Mouse (Mus musculus): Measurements from ENCODE around the gene Abcg8. TPM values are rescaled to one million over a fixed set of nuclear protein-coding genes. Genes with fewer than 3 reads are reported as not detected.

Abcg8 gene
- total and polyA plus RNA-seq, 3 experiments = 0.04 TPM; not detected in 2

DNA sequence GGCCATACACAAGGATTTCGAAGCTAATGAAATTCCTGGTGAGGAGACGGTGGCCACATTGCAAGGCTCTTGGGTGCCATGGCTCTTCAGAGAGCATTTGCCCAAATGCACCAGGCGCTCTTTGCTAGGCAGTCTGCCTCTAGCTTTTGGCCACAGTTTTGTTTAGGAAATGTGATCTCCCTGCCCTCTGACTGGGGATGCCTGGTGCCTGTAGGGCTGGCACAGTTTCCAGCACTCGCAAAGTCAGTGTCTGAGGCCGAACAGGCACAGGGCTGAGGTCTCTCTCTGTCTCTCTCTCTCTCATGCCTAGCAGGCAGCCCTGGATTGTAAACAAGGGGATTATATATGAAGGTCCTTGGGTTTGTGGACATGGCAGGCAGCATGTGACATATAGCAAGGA lies 14.0 kb downstream of the Abcg8 start:
- no peaks in the 10 kb centered on the region for H3K27me3 ChIP-seq (replicated peaks)
- H3K36me3 ChIP-seq (replicated peaks in 1 of 2; ENCODE audit: control insufficient read depth in 1 of 2, insufficient read depth in 1 of 2, low read length in 1 of 2) = no peaks in the 10 kb centered on the region
- no peak for TF ChIP-seq MAX (IDR thresholded peaks at IDR 0.05; ENCODE audit: low read length)
- no peak for TF ChIP-seq MXI1 (IDR thresholded peaks at IDR 0.05; ENCODE audit: low read depth, low read length)
- TF ChIP-seq RAD21 (IDR thresholded peaks at IDR 0.05; ENCODE audit: low read depth, low read length) = no peak
- TF ChIP-seq KAT2A (IDR thresholded peaks at IDR 0.05; ENCODE audit: insufficient replicate concordance, low read length) = no peak
- TF ChIP-seq POLR2AphosphoS2 (IDR thresholded peaks at IDR 0.05; ENCODE audit: low read depth, low read length) = no peak
- no peak for TF ChIP-seq PAX5 (IDR thresholded peaks at IDR 0.05; ENCODE audit: low read length)
- no peak for TF ChIP-seq SIN3A (IDR thresholded peaks at IDR 0.05; ENCODE audit: low read length)
- TF ChIP-seq USF2 (conservative IDR thresholded peaks at IDR 0.05; ENCODE audit: low read depth, low read length) = no peak
- no peak for TF ChIP-seq POLR2A (IDR thresholded peaks at IDR 0.05; ENCODE audit: low read depth, low read length)
- TF ChIP-seq MEF2A (IDR thresholded peaks at IDR 0.05; ENCODE audit: borderline replicate concordance, low read depth, low read length) = no peak
- TF ChIP-seq ETS1 (conservative IDR thresholded peaks at IDR 0.05; ENCODE audit: low read depth, low read length) = no peak
- no peak for TF ChIP-seq CHD2 (IDR thresholded peaks at IDR 0.05; ENCODE audit: low read length)
- TF ChIP-seq GABPA (IDR thresholded peaks at IDR 0.05; ENCODE audit: insufficient replicate concordance, low read depth, low read length) = no peak
- no peak for TF ChIP-seq E2F4 (IDR thresholded peaks at IDR 0.05; ENCODE audit: insufficient replicate concordance, low read depth, low read length)
- dilution Hi-C loops (cut with MboI; ENCODE audit: extremely low pct_ligation_motif_present, extremely low pct_unique_long_range_greater_than_20kb, low sequenced_read_pairs) = no loop called here
- H3K9ac ChIP-seq (ENCODE audit: insufficient read depth, low read depth) = no peak overlapping the region
- DNase-seq (ENCODE audit: extremely low read depth) = no peak
- 0 out of 4 replicates have a peak, but pooled peaks cover 0 to 2% of the 10 kb centered on the region in 2 experiments for H3K4me1 ChIP-seq (ENCODE audit: control insufficient read depth in 1 of 2, insufficient read depth in 2 of 2)
- in situ Hi-C loops (cut with MboI; ENCODE audit: low pct_ligation_motif_present, low pct_unique_long_range_greater_than_20kb, low sequenced_read_pairs) = no loop called here
- H3K9me3 ChIP-seq (replicated peaks; ENCODE audit: low read length) = no peaks in the 10 kb centered on the region
- no peak overlapping the region for H3K27ac ChIP-seq (ENCODE audit: insufficient read depth, low read depth)
- H3K4me3 ChIP-seq (replicated peaks in 1 of 3; ENCODE audit: low read depth in 2 of 3, low read length in 2 of 3, poor library complexity in 1 of 3) = no peak overlapping the region
- H3K79me2 ChIP-seq (replicated peaks; ENCODE audit: control insufficient read depth, extremely low read depth, insufficient read depth, poor library complexity, severe bottlenecking) = no peaks in the 10 kb centered on the region
- no peak overlapping the region for H3K4me2 ChIP-seq (ENCODE audit: insufficient read depth, low read depth, poor library complexity, severe bottlenecking)

DNA sequence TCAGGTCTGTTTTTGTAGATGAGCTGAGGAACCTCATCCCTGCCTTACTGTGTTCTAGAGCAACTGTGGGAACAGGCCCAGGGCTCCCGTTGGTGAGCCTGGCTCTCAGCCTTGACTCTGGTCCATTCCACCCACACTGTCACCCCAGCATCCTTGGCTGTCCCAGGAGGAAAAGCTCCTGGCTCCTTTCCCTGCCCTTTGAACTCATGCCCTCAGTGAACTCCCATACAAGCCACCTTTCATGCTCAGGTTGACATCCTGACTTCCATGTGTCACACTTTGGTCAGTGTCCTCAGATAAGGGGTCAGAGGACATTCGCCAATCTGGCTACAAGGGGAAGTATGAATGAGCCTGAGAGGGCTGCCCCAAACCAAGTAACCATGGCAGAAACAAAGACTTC lies 17.6 kb downstream of the Abcg8 start:
- H3K9me3 ChIP-seq (replicated peaks; ENCODE audit: low read length) = no peaks in the 10 kb centered on the region
- no peak overlapping the region for H3K4me3 ChIP-seq (replicated peaks in 1 of 3; ENCODE audit: low read depth in 2 of 3, low read length in 2 of 3, poor library complexity in 1 of 3)
- H3K36me3 ChIP-seq (replicated peaks in 1 of 2; ENCODE audit: control insufficient read depth in 1 of 2, insufficient read depth in 1 of 2, low read length in 1 of 2) = no peaks in the 10 kb centered on the region
- H3K9ac ChIP-seq (ENCODE audit: insufficient read depth, low read depth) = no peak overlapping the region
- H3K4me1 ChIP-seq (ENCODE audit: control insufficient read depth in 1 of 2, insufficient read depth in 2 of 2) = peaks cover 7 to 11% of the 10 kb centered on the region in 2 experiments; a peak in 3 of 4 replicates
- peaks cover 10% of the 10 kb centered on the region for H3K27me3 ChIP-seq (replicated peaks)
- dilution Hi-C loops (cut with MboI; ENCODE audit: extremely low pct_ligation_motif_present, extremely low pct_unique_long_range_greater_than_20kb, low sequenced_read_pairs) = no loop called here
- no peaks in the 10 kb centered on the region for H3K79me2 ChIP-seq (replicated peaks; ENCODE audit: control insufficient read depth, extremely low read depth, insufficient read depth, poor library complexity, severe bottlenecking)
- no peak for TF ChIP-seq USF1 (IDR thresholded peaks at IDR 0.05; ENCODE audit: low read depth, low read length)
- no peak overlapping the region for H3K27ac ChIP-seq (ENCODE audit: insufficient read depth, low read depth)
- H3K4me2 ChIP-seq (ENCODE audit: insufficient read depth, low read depth, poor library complexity, severe bottlenecking) = no peak overlapping the region
- in situ Hi-C loops (cut with MboI; ENCODE audit: low pct_ligation_motif_present, low pct_unique_long_range_greater_than_20kb, low sequenced_read_pairs) = no loop called here
- DNase-seq (ENCODE audit: extremely low read depth) = no peak

DNA sequence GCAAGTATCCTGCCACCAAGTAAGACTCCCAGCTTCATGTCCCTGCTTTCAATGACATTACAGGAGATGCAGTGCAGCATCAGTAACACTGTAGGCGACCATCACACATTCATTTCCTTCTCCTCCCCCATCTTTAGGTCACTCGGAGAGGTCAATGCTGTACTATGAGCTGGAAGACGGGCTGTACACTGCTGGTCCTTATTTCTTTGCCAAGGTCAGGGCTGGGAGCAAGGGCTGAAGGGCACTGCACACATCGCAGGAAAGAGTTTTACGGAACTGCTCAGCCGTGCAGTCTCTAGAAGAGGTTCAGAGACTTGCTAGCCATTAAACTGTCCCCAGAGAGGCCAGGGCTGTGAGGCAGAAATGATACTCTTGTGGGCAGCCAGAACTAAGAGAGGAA lies 20.4 kb downstream of the Abcg8 start:
- TF ChIP-seq POLR2AphosphoS2 (IDR thresholded peaks at IDR 0.05; ENCODE audit: low read depth, low read length) = no peak
- TF ChIP-seq NELFE (IDR thresholded peaks at IDR 0.05; ENCODE audit: low read depth, low read length) = no peak
- no peak for TF ChIP-seq RAD21 (IDR thresholded peaks at IDR 0.05; ENCODE audit: low read depth, low read length)
- TF ChIP-seq E2F4 (IDR thresholded peaks at IDR 0.05; ENCODE audit: insufficient replicate concordance, low read depth, low read length) = no peak
- TF ChIP-seq ZC3H11A (IDR thresholded peaks at IDR 0.05; ENCODE audit: low read depth, low read length) = no peak
- no peak for TF ChIP-seq ETS1 (conservative IDR thresholded peaks at IDR 0.05; ENCODE audit: low read depth, low read length)
- TF ChIP-seq CTCF (conservative IDR thresholded peaks at IDR 0.05 in 1 of 2, IDR thresholded peaks at IDR 0.05 in 1 of 2; ENCODE audit: low read depth in 2 of 2, low read length in 2 of 2) = no peak
- TF ChIP-seq MEF2A (IDR thresholded peaks at IDR 0.05; ENCODE audit: borderline replicate concordance, low read depth, low read length) = no peak
- TF ChIP-seq USF2 (conservative IDR thresholded peaks at IDR 0.05; ENCODE audit: low read depth, low read length) = no peak
- TF ChIP-seq GABPA (IDR thresholded peaks at IDR 0.05; ENCODE audit: insufficient replicate concordance, low read depth, low read length) = no peak
- no peak for TF ChIP-seq CHD2 (IDR thresholded peaks at IDR 0.05; ENCODE audit: low read length)
- no peak for TF ChIP-seq SIN3A (IDR thresholded peaks at IDR 0.05; ENCODE audit: low read length)
- TF ChIP-seq HCFC1 (IDR thresholded peaks at IDR 0.05; ENCODE audit: low read depth, low read length) = no peak
- TF ChIP-seq JUND (conservative IDR thresholded peaks at IDR 0.05; ENCODE audit: low read depth, low read length) = no peak
- no peak for TF ChIP-seq POLR2A (IDR thresholded peaks at IDR 0.05; ENCODE audit: low read depth, low read length)
- Histone ChIP-seq H3K9me3 (replicated peaks; ENCODE audit: low read length) (no peaks in the 10 kb centered on the region), H3K36me3 (replicated peaks in 1 of 2; ENCODE audit: control insufficient read depth in 1 of 2, insufficient read depth in 1 of 2, low read length in 1 of 2) (no peaks in the 10 kb centered on the region), H3K4me2 (ENCODE audit: insufficient read depth, low read depth, poor library complexity, severe bottlenecking) (no peak overlapping the region), H3K4me1 (ENCODE audit: control insufficient read depth in 1 of 2, insufficient read depth in 2 of 2) (peaks cover 7 to 11% of the 10 kb centered on the region in 2 experiments; a peak in 3 of 4 replicates), H3K79me2 (replicated peaks; ENCODE audit: control insufficient read depth, extremely low read depth, insufficient read depth, poor library complexity, severe bottlenecking) (no peaks in the 10 kb centered on the region), H3K27ac (ENCODE audit: insufficient read depth, low read depth) (no peak overlapping the region), H3K27me3 (replicated peaks) (peaks cover 10% of the 10 kb centered on the region), H3K9ac (ENCODE audit: insufficient read depth, low read depth) (no peak overlapping the region), H3K4me3 (replicated peaks in 1 of 3; ENCODE audit: low read depth in 2 of 3, low read length in 2 of 3, poor library complexity in 1 of 3) (no peak overlapping the region)
- DNase-seq (ENCODE audit: extremely low read depth) = peak; percentile 21
- in situ Hi-C loops (cut with MboI; ENCODE audit: low pct_ligation_motif_present, low pct_unique_long_range_greater_than_20kb, low sequenced_read_pairs) = no loop called here
- dilution Hi-C loops (cut with MboI; ENCODE audit: extremely low pct_ligation_motif_present, extremely low pct_unique_long_range_greater_than_20kb, low sequenced_read_pairs) = no loop called here
